Mouse (Mus musculus) kidney, adult 2 months (tissue): Measurements from ENCODE around the gene Cxcr5. TPM values are rescaled to one million over a fixed set of nuclear protein-coding genes. Genes with fewer than 3 reads are reported as not detected.

Experiments
- DNase-seq: peaks from one replicate; pipeline ENCODE4 v3.0.0; 2021
- H3K27ac ChIP-seq: fragments of 200-500 bp; 2 replicates; pipeline ENCODE4 v1.5.1; 2012; ENCODE audit warnings: low read depth, low read length, control low read depth, inconsistent platforms; ENCODE audit not compliant: insufficient read depth
- H3K27me3 ChIP-seq: fragments of 200-500 bp; replicated peaks from 2 replicates; pipeline ENCODE4 v1.6.1; 2012; ENCODE audit warnings: mild to moderate bottlenecking, moderate library complexity, low read length, inconsistent platforms; ENCODE audit not compliant: control insufficient read depth, insufficient read depth
- H3K36me3 ChIP-seq: fragments of 200-500 bp; 2 replicates; pipeline ENCODE4 v1.6.1; 2012; ENCODE audit warnings: mild to moderate bottlenecking, moderate library complexity, low read length, inconsistent platforms; ENCODE audit not compliant: control insufficient read depth, insufficient read depth
- H3K4me1 ChIP-seq: fragments of 200-500 bp; 2 replicates; pipeline ENCODE4 v1.6.1; 2011; ENCODE audit warnings: low read length; ENCODE audit not compliant: control insufficient read depth, insufficient read depth
- H3K4me3 ChIP-seq: fragments of 200-500 bp; 2 replicates; pipeline ENCODE4 v1.5.1; 2011; ENCODE audit warnings: mild to moderate bottlenecking, low read depth, low read length, control low read depth; ENCODE audit not compliant: insufficient read depth
- CTCF ChIP-seq: fragments of 200-500 bp; conservative IDR thresholded peaks from 2 replicates; pipeline ENCODE4 v1.5.1; 2011; ENCODE audit warnings: low read depth, mild to moderate bottlenecking, control low read depth, low read length, moderate library complexity, mixed read lengths; ENCODE audit not compliant: insufficient read depth, insufficient read length
- POLR2A ChIP-seq: fragments of 200-500 bp; IDR thresholded peaks from one replicate; pipeline ENCODE4 v1.6.1; 2011; ENCODE audit warnings: low read depth, low read length, control low read depth
- WGBS: fragments of 180-500 bp; shearing (Covaris S2); methylation state at CpG from one replicate; pipeline ENCODE4 v1.1.7; 2018; 5-methylcytosine and 5-hydroxymethylcytosine counted together
- polyA plus RNA-seq: library from polyadenylated mRNA; depleted of rRNA; stranded (reverse); fragments of >200 nt; gene quantifications from 2 replicates; pipeline ENCODE4 v1.2.3, GENCODE M21; 2012

The Cxcr5 gene
- polyA plus RNA-seq, 1 experiment = 4.0 TPM

DNA sequence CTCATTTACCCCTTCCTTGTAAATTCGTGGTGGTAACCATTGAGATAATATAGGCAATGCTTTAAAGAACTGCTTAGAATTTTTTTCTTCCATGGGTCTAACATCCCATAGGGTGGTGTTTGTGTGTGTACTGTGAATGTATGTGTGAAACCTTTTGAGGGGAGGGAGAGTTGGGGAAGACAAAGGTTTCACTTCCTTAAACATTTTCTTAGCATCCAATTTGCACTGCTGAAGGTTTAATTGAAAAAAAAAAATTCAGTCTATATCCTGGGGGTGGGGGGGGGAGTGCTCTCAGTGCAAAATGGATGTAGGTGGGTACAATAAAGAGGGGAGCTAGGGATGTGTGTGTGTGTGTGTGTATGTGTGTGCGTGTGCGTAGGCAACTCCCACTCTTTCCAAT lies 79.6 kb downstream of the Cxcr5 start:
- no peak for DNase-seq
- TF ChIP-seq POLR2A (no peak), CTCF (no peak)
- no peak overlapping the region for H3K27ac ChIP-seq
- peaks cover 29% of the 10 kb centered on the region for H3K4me1 ChIP-seq
- peak overlapping the region; percentile 72 for H3K4me3 ChIP-seq
- 27% methylated on average over 3 of the region's 3 CpGs for WGBS
- H3K27me3 ChIP-seq = no peaks in the 10 kb centered on the region
- H3K36me3 ChIP-seq = no peaks in the 10 kb centered on the region

DNA sequence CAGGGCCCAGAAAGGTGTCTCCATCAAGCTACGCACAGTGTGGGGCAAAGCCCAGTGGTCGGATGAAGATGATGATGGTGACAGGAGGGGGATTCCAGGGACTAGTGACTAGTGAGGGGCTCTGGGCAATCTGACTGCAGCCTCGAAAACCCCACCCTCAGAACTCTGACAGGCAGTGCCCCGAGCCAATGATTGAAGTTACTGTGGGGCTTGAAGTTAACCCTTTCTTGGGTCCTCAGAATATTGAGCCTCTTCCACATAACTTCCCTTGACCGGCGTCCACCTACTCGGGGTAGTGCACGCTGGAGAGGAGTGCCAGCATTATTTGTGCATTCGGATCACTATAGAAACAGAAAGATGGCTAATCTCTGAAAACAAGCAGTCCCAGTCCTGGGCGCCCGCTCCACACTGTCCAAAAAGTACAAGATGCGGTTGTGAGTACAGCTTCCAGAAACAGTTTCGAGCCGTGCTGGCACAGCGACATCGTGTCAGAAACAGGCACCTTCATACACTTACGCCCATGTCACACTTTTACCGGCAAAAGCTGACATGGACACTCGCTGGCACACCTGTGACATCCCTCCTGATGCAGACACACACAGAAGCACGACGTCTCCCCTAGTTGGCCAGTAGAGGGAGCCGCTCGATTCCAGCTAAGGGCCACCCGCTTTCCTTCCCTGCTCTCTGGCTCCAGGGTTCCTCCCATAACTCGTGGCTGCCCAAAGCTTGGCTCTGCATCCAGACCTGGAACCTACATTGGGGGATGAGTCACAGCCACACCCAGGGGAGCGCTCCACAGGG lies 81.8 kb downstream of the Cxcr5 start:
- Histone ChIP-seq H3K27me3 (no peaks in the 10 kb centered on the region), H3K4me3 (peak overlapping the region; percentile 70), H3K36me3 (no peaks in the 10 kb centered on the region), H3K4me1 (peaks cover 9% of the 10 kb centered on the region), H3K27ac (peak overlapping the region; percentile 91)
- peak; percentile 95 for DNase-seq
- under 1% methylated on average over 26 of the region's 26 CpGs for WGBS
- TF ChIP-seq POLR2A (no peak), CTCF (peak; percentile 92)

GRCm38 (mm10) chr9:44478959-44479605 lies 82.6 kb downstream of the Cxcr5 start:
- no peaks in the 10 kb centered on the region for H3K36me3 ChIP-seq
- peak; percentile 88 for DNase-seq
- no peak for TF ChIP-seq POLR2A
- TF ChIP-seq CTCF = no peak
- peak overlapping the region; percentile 70 for H3K4me3 ChIP-seq
- peaks cover 4% of the 10 kb centered on the region; the same call in 1 of the 2 replicates for H3K4me1 ChIP-seq
- peak overlapping the region; percentile 91 for H3K27ac ChIP-seq
- under 1% methylated on average over 29 of the region's 29 CpGs for WGBS
- H3K27me3 ChIP-seq = no peaks in the 10 kb centered on the region

GRCm38 (mm10) chr9:44478229-44478921 lies 83.3 kb downstream of the Cxcr5 start:
- WGBS = under 1% methylated on average over 22 of the region's 27 CpGs
- H3K4me3 ChIP-seq = peak overlapping the region; percentile 70
- H3K36me3 ChIP-seq = no peaks in the 10 kb centered on the region
- TF ChIP-seq CTCF (0 out of 2 replicates have a peak, but pooled peaks have one; percentile 1), POLR2A (no peak)
- peak overlapping the region; percentile 73 for H3K27ac ChIP-seq
- peaks cover 4% of the 10 kb centered on the region; the same call in 1 of the 2 replicates for H3K4me1 ChIP-seq
- H3K27me3 ChIP-seq = no peaks in the 10 kb centered on the region
- DNase-seq = peak; percentile 78

DNA sequence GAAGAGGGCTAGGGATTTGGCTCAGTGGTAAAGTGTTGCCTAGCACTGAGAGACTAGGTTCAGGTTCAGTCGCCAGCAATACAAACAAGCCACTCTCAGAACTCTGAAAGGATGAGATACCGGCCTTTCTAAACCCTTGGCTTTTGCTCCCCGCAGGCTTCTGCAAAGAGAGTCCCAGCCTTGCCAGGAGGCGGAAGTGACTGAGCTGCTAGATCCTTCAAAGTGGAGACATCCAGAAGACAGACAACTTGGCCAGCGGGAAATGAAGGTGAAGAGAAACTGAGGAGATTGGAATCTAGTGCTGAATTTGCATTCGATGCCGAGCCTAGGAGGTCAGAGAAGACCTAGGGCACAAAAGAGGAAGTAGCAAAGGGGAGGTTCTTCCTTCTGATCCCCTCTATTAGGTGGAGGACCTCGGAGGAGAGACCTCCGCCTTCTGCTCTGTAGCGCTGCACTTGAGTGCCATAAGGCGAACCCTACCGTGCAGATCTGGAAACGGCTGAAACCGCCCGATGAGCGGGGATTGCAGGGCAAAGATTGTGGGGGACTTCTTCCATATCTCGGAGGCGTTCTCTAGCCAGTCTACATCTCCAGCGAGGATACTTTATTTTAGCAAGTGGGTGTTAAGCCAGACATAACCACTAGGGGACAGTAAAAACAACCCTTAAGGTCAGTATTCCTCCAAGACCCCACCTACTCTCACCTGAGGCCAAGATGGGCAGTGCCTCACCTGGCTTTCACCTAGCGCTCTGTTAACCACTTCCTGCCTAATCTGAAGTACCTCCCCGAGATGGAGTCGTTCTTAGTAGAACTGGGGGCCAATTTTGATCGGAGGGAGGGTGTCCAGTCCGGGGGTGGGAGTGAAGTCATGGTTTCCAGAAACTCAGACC lies 84.1 kb downstream of the Cxcr5 start:
- 12% methylated on average over 24 of the region's 24 CpGs for WGBS
- H3K36me3 ChIP-seq = no peaks in the 10 kb centered on the region
- peak; percentile 72 for TF ChIP-seq CTCF
- TF ChIP-seq POLR2A = no peak
- peak overlapping the region; percentile 73 for H3K27ac ChIP-seq
- DNase-seq = peak; percentile 91
- peaks cover 4% of the 10 kb centered on the region; the same call in 1 of the 2 replicates for H3K4me1 ChIP-seq
- H3K27me3 ChIP-seq = no peaks in the 10 kb centered on the region
- H3K4me3 ChIP-seq = peak overlapping the region; percentile 70

GRCm38 (mm10) chr9:44475936-44476335 lies 85.7 kb downstream of the Cxcr5 start:
- Histone ChIP-seq H3K27me3 (no peaks in the 10 kb centered on the region), H3K4me3 (no peak overlapping the region), H3K4me1 (peaks cover 4% of the 10 kb centered on the region; the same call in 1 of the 2 replicates), H3K36me3 (no peaks in the 10 kb centered on the region), H3K27ac (no peak overlapping the region)
- TF ChIP-seq POLR2A (no peak), CTCF (peak; percentile 26; the same call in 1 of the 2 replicates)
- WGBS = 98% methylated on average over 3 of the region's 3 CpGs
- DNase-seq = no peak
